Mouse (Mus musculus) neural tube, embryonic 15.5 days (tissue): ENCODE data around the gene Gm45261. TPM values are rescaled to one million over a fixed set of nuclear protein-coding genes. Genes with fewer than 3 reads are reported as not detected.

Experiments
- ATAC-seq: fragments of 200-750 bp; cut with Nextera tagmentation; 2 replicates; pipeline ENCODE4 v1.8.0; 2017; ENCODE audit warnings: mild to moderate bottlenecking, moderate TSS enrichment, moderate library complexity; ENCODE audit not compliant: low FRiP score
- H3K27ac ChIP-seq: fragments of 300-500 bp; sonication (generic); replicated peaks from 2 replicates; pipeline ENCODE4 v1.5.1; 2015; ENCODE audit warnings: mild to moderate bottlenecking, inconsistent platforms
- H3K27me3 ChIP-seq: fragments of 300-500 bp; sonication (generic); replicated peaks from 2 replicates; pipeline ENCODE4 v1.6.1; 2015; ENCODE audit warnings: inconsistent platforms
- H3K36me3 ChIP-seq: fragments of 300-500 bp; sonication (generic); 2 replicates; pipeline ENCODE4 v1.6.1; 2015; ENCODE audit warnings: inconsistent platforms
- H3K4me1 ChIP-seq: fragments of 300-500 bp; sonication (generic); 2 replicates; pipeline ENCODE4 v1.6.1; 2015; ENCODE audit warnings: inconsistent platforms
- H3K4me2 ChIP-seq: fragments of 300-500 bp; sonication (generic); 2 replicates; pipeline ENCODE4 v1.6.1; 2015; ENCODE audit warnings: inconsistent platforms, mild to moderate bottlenecking, moderate library complexity
- H3K4me3 ChIP-seq: fragments of 300-500 bp; sonication (generic); replicated peaks from 2 replicates; pipeline ENCODE4 v1.5.1; 2015; ENCODE audit warnings: mild to moderate bottlenecking, inconsistent platforms
- H3K9ac ChIP-seq: fragments of 300-500 bp; sonication (generic); replicated peaks from 2 replicates; pipeline ENCODE4 v1.6.1; 2015; ENCODE audit warnings: mild to moderate bottlenecking, inconsistent platforms
- H3K9me3 ChIP-seq: fragments of 300-500 bp; sonication (generic); replicated peaks from 2 replicates; pipeline ENCODE4 v1.6.1; 2016; ENCODE audit warnings: inconsistent platforms
- WGBS: fragments of 180-500 bp; shearing (Covaris S2); methylation state at CpG from one replicate; pipeline ENCODE4 v1.1.7; 2015; ENCODE audit warnings: mixed read lengths; 5-methylcytosine and 5-hydroxymethylcytosine counted together
- polyA plus RNA-seq: library from polyadenylated mRNA; unstranded; fragments of >200 nt; fragmentation: Nextera tagmentation; extraction: Ambion mirVana; gene quantifications from 2 replicates; pipeline ENCODE4 v1.2.1, GENCODE M21; 2015

Gm45261 gene
- polyA plus RNA-seq, 1 experiment from 2014 or later: not detected

DNA sequence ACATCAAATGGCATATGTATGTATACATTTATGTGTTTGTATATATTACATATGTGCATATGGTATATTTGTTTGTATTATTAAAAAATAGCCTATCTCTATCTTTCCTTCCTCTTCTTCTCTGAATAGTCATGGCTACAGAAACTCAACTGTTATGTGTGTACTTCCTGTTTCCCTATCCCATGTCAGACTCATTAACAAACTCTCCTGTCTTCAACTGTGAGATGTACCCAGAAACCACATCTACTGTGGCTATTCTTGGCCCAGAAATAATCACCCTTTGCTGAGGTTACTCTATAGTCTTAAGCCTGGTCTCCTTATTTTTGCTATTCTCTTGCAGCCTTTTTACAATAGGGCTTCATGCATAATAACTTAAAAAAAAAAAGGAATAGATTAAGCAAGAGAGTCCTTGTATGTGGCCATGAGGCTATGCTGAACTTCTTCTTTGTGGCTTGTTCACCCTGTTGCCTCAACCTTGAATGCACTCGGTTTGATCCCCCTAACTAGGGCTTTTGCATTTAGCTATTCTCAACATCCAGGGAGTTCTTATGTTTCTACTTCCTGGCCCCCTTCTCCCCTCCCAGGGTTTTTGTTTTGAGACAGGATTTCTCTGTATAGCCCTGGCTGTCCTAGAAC lies 9.2 kb downstream of the Gm45261 start:
- H3K4me2 ChIP-seq: no peak overlapping the region
- no peaks in the 10 kb centered on the region for H3K9me3 ChIP-seq
- H3K4me1 ChIP-seq: no peaks in the 10 kb centered on the region
- ATAC-seq: no peak
- H3K27ac ChIP-seq: no peak overlapping the region
- H3K9ac ChIP-seq: no peak overlapping the region
- H3K36me3 ChIP-seq: no peaks in the 10 kb centered on the region
- WGBS: 88% methylated on average over 1 of the region's 1 CpGs
- no peak overlapping the region for H3K4me3 ChIP-seq
- no peaks in the 10 kb centered on the region for H3K27me3 ChIP-seq

DNA sequence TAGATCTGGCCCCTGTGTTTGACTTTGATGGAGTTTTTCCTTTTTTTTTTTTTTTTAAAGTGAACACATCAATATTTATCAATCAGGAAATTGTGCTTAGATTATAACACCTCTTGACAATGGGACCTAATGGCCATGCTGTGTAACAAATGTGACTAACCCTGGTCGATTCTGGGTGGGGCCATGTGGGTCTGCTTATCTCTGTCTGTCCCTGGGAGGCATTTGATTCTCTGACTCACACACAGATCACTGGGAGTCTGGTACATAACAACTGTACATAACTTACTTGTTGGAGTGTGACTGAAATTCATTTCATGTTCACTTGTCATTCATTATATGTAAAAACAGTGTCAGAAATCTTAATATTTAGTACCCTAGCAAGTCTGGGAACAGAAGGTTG lies 13.7 kb downstream of the Gm45261 start:
- Histone ChIP-seq H3K9ac (no peak overlapping the region), H3K36me3 (no peaks in the 10 kb centered on the region), H3K27ac (no peak overlapping the region), H3K4me3 (no peak overlapping the region), H3K9me3 (no peaks in the 10 kb centered on the region), H3K4me1 (no peaks in the 10 kb centered on the region), H3K4me2 (no peak overlapping the region), H3K27me3 (no peaks in the 10 kb centered on the region)
- no peak for ATAC-seq
- 74% methylated on average over 1 of the region's 1 CpGs for WGBS

DNA sequence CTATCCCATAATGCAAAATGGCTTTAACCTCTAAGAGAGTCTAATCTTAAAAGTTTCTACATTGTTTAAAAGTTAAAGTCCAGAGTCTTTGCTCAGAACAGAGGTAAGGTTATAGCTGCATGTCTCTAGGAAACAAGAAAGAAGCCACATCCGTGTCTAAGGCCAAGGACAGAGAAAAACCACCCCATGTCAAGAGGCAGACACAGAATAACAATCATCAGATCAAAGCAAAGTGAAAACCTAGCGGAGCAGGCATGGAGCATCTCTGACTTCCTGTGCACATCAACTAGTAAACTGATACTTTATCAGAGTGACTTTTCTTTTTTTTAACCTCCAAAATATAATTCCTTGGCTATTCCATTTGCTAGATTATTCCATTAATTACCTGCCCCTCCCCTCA lies 20.3 kb downstream of the Gm45261 start:
- Histone ChIP-seq H3K36me3 (no peaks in the 10 kb centered on the region), H3K27me3 (no peaks in the 10 kb centered on the region), H3K9ac (no peak overlapping the region), H3K9me3 (no peaks in the 10 kb centered on the region), H3K4me3 (no peak overlapping the region), H3K4me1 (no peaks in the 10 kb centered on the region), H3K4me2 (no peak overlapping the region), H3K27ac (no peak overlapping the region)
- no peak for ATAC-seq
- WGBS: 74% methylated on average over 2 of the region's 2 CpGs

DNA sequence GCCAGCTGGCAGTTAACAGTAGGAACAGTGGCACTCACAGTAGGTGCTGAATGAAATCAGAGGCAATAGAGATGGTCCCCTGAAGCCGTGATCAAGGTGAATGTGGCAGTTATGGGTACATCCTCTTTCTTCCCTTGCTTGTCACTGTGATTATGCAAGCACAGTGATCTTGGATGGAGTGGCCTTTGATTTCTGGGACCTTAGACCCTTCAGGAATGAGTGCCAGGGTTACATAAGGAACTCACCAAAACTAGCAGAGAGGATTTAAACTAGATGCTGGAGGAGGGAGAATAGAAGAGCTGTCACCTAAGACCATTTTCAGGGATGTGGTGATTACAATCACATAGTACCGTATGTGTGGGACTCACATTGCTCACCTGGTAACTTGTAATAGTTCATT lies 22.7 kb downstream of the Gm45261 start:
- no peak overlapping the region for H3K27ac ChIP-seq
- no peak overlapping the region for H3K9ac ChIP-seq
- ATAC-seq: no peak
- H3K27me3 ChIP-seq: no peaks in the 10 kb centered on the region
- 78% methylated on average over 2 of the region's 2 CpGs for WGBS
- H3K4me1 ChIP-seq: no peaks in the 10 kb centered on the region
- H3K4me2 ChIP-seq: no peak overlapping the region
- no peaks in the 10 kb centered on the region for H3K36me3 ChIP-seq
- no peaks in the 10 kb centered on the region for H3K9me3 ChIP-seq
- no peak overlapping the region for H3K4me3 ChIP-seq

DNA sequence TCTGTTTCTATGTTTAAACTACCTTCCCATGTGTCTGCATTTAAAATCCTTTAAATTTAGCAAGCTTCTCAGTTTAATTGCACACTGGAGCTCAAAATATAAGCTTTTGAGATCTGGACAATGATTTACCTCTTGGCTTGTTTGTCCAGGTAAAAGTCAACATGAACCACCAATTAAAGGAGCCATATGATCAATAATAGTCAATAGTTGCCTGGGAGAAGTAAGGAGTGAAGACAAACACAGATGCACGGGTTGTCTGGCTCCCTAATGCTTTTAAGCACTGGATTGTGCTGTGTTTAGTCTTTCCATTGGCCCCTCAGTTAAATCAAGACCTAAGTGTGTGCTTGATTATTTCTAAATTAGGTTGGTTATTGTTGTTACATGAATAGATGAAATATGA lies 33.3 kb downstream of the Gm45261 start:
- no peaks in the 10 kb centered on the region for H3K27me3 ChIP-seq
- ATAC-seq: no peak
- no peaks in the 10 kb centered on the region for H3K36me3 ChIP-seq
- 67% methylated on average over 1 of the region's 1 CpGs for WGBS
- 0 out of 2 replicates have a peak, but pooled peaks cover 2% of the 10 kb centered on the region for H3K9me3 ChIP-seq
- no peak overlapping the region for H3K4me2 ChIP-seq
- H3K27ac ChIP-seq: no peak overlapping the region
- H3K9ac ChIP-seq: no peak overlapping the region
- H3K4me1 ChIP-seq: no peaks in the 10 kb centered on the region
- H3K4me3 ChIP-seq: no peak overlapping the region

GRCm38 (mm10) chr1:80427425-80427824 lies 33.8 kb downstream of the Gm45261 start:
- no peak overlapping the region for H3K4me2 ChIP-seq

DNA sequence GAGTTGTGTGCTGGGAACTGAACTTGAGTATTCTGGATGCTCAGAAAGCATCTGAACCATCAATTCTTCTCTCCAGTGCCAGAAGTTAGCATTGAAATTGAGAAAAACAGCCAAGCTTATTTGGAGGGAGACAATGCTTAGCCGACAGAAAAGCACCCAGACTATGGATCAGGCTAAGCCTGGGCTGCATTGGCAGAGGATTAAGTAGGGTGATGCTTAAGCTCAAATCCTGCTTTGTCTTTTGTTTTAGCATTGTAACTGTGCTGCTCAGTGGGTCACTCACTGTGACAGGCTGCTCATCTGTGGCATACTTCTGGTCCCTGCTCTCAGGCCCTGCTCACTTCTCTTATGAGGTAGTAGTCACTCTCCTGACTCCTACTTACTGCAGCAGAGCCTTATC lies 36.6 kb downstream of the Gm45261 start:
- 71% methylated on average over 1 of the region's 1 CpGs for WGBS
- no peaks in the 10 kb centered on the region for H3K36me3 ChIP-seq
- no peak overlapping the region for H3K4me2 ChIP-seq
- no peaks in the 10 kb centered on the region for H3K4me1 ChIP-seq
- no peak for ATAC-seq
- no peak overlapping the region for H3K4me3 ChIP-seq
- H3K27me3 ChIP-seq: no peaks in the 10 kb centered on the region
- no peak overlapping the region for H3K27ac ChIP-seq
- no peaks in the 10 kb centered on the region for H3K9me3 ChIP-seq
- no peak overlapping the region for H3K9ac ChIP-seq

More at GRCm38 (mm10) chr1:80427425-80427824, 33.8 kb downstream of the Gm45261 start:
- 63% methylated on average over 1 of the region's 1 CpGs for WGBS
- Histone ChIP-seq H3K36me3 (no peaks in the 10 kb centered on the region), H3K9me3 (0 out of 2 replicates have a peak, but pooled peaks cover 2% of the 10 kb centered on the region), H3K9ac (no peak overlapping the region), H3K27me3 (no peaks in the 10 kb centered on the region), H3K4me1 (no peaks in the 10 kb centered on the region), H3K4me3 (no peak overlapping the region), H3K27ac (no peak overlapping the region)
- no peak for ATAC-seq

- no peak overlapping the region for H3K9ac ChIP-seq
- H3K27ac ChIP-seq: no peak overlapping the region
- no peak overlapping the region for H3K4me3 ChIP-seq
- H3K4me2 ChIP-seq: no peak overlapping the region
- no peaks in the 10 kb centered on the region for H3K4me1 ChIP-seq
- no peaks in the 10 kb centered on the region for H3K9me3 ChIP-seq
- H3K27me3 ChIP-seq: no peaks in the 10 kb centered on the region
- ATAC-seq: no peak
- H3K36me3 ChIP-seq: no peaks in the 10 kb centered on the region
- 87% methylated on average over 12 of the region's 12 CpGs for WGBS
Measured at GRCm38 (mm10) chr1:80418321-80419045, 42.8 kb downstream of the Gm45261 start.

DNA sequence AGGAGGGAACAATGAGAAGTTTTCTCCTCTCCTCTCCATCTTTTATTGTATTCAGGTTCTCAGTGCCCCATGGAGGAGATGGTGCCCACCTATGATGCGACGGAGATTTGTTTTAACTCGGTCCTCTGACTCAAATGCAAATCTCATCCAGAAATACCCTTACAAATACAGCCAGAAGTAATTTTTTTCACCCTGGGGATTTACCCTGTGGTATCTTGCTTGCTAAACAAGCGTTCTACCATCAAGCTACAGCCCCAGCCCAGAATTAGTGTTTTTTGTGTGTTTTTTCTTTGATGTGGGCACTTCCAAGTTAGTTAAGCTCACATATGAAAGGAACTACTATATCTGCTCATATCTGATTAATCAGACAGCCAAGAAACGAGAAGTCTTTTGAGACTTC lies 44.9 kb downstream of the Gm45261 start:
- H3K4me1 ChIP-seq: no peaks in the 10 kb centered on the region
- H3K27ac ChIP-seq: no peak overlapping the region
- H3K9ac ChIP-seq: no peak overlapping the region
- no peaks in the 10 kb centered on the region for H3K9me3 ChIP-seq
- no peaks in the 10 kb centered on the region for H3K27me3 ChIP-seq
- no peaks in the 10 kb centered on the region for H3K36me3 ChIP-seq
- H3K4me3 ChIP-seq: no peak overlapping the region
- H3K4me2 ChIP-seq: no peak overlapping the region
- 75% methylated on average over 5 of the region's 5 CpGs for WGBS
- no peak for ATAC-seq

GRCm38 (mm10) chr1:80412521-80412920 lies 48.7 kb downstream of the Gm45261 start:
- Histone ChIP-seq H3K4me2 (no peak overlapping the region), H3K27ac (no peak overlapping the region), H3K27me3 (no peaks in the 10 kb centered on the region), H3K36me3 (no peaks in the 10 kb centered on the region), H3K4me3 (no peak overlapping the region), H3K4me1 (peaks cover 4% of the 10 kb centered on the region; the same call in 1 of the 2 replicates), H3K9ac (no peak overlapping the region), H3K9me3 (no peaks in the 10 kb centered on the region)
- whole genome bisulfite sequencing: 92% methylated on average over 2 of the region's 2 CpGs
- ATAC-seq: no peak

- Histone ChIP-seq H3K9ac (no peak overlapping the region), H3K9me3 (no peaks in the 10 kb centered on the region), H3K27ac (no peak overlapping the region), H3K27me3 (no peaks in the 10 kb centered on the region), H3K36me3 (no peaks in the 10 kb centered on the region), H3K4me2 (no peak overlapping the region), H3K4me3 (no peak overlapping the region), H3K4me1 (peaks cover 4% of the 10 kb centered on the region; the same call in 1 of the 2 replicates)
- ATAC-seq: no peak
Measured at GRCm38 (mm10) chr1:80410229-80410973, 50.8 kb downstream of the Gm45261 start.
